Mouse (Mus musculus) megakaryocyte, embryonic 14.5 days (primary cell): Measurements from ENCODE around the gene Pdlim5. TPM values are rescaled to one million over a fixed set of nuclear protein-coding genes. Genes with fewer than 3 reads are reported as not detected.
"Not testable (repeated sequence)": the region's sequence is repeated elsewhere in the genome, so short reads cannot be mapped to it uniquely, and the experiment has no call there.

Experiments used
- H3K27me3 ChIP-seq: replicated peaks from 2 replicates; pipeline ENCODE3; 2012; ENCODE audit warnings: inconsistent platforms
- H3K36me3 ChIP-seq: replicated peaks from 2 replicates; pipeline ENCODE3; 2012; ENCODE audit warnings: low read length, inconsistent platforms, mixed read lengths
- H3K4me1 ChIP-seq: 2 replicates; pipeline ENCODE4 v1.6.1; 2012; ENCODE audit warnings: inconsistent platforms
- H3K4me3 ChIP-seq: replicated peaks from 2 replicates; pipeline ENCODE3; 2012; ENCODE audit warnings: moderate library complexity, mild to moderate bottlenecking, inconsistent platforms
- H3K9me3 ChIP-seq: 2 replicates; pipeline ENCODE4 v1.6.1; 2012; ENCODE audit warnings: inconsistent platforms
- FLI1 ChIP-seq: IDR thresholded peaks from 2 replicates; pipeline ENCODE4 v1.6.1; 2012; ENCODE audit warnings: low read length, inconsistent platforms, mixed read lengths
- GATA1 ChIP-seq: IDR thresholded peaks from 3 replicates; pipeline ENCODE4 v1.6.1; 2012; ENCODE audit warnings: mixed read lengths, low read length, inconsistent platforms, borderline replicate concordance
- polyA plus RNA-seq: library from polyadenylated mRNA; stranded (reverse); fragments of >175 nt; gene quantifications from 2 replicates; pipeline ENCODE4 v1.2.3, GENCODE M21; 2012; ENCODE audit warnings: low replicate concordance; ENCODE audit not compliant: insufficient read depth

Gene Pdlim5
- 44.2 and 57.1 TPM in 2 replicates for polyA plus RNA-seq

GRCm38 (mm10) chr3:142395520-142396193 lies at the start of gene Pdlim5:
Gene Pdlim5, minus strand, starts transcription at chr3:142395696.
- no peaks in the 10 kb centered on the region for H3K9me3 ChIP-seq
- H3K4me1 ChIP-seq, result peaks cover 21% of the 10 kb centered on the region
- H3K4me3 ChIP-seq, result peak within 1 kb of the TSS; percentile 100
- peaks cover 8% of the 10 kb centered on the region for H3K36me3 ChIP-seq
- no peaks in the 10 kb centered on the region for H3K27me3 ChIP-seq
- TF ChIP-seq FLI1 (no peak), GATA1 (no peak)

- Histone ChIP-seq H3K4me1 (peaks cover 26% of the 10 kb centered on the region), H3K9me3 (no peaks in the 10 kb centered on the region), H3K36me3 (no peaks in the 10 kb centered on the region), H3K27me3 (peaks cover 13% of the 10 kb centered on the region), H3K4me3 (peak overlapping the region; percentile 88)
- no peak for TF ChIP-seq FLI1
- TF ChIP-seq GATA1, result no peak
Observed at GRCm38 (mm10) chr3:142443710-142444043, 48.2 kb upstream of the Pdlim5 start.

GRCm38 (mm10) chr3:142443006-142443709 lies 47.7 kb upstream of the Pdlim5 start:
- Histone ChIP-seq H3K36me3 (no peaks in the 10 kb centered on the region), H3K4me1 (peaks cover 31% of the 10 kb centered on the region), H3K27me3 (peaks cover 11% of the 10 kb centered on the region), H3K9me3 (no peaks in the 10 kb centered on the region), H3K4me3 (peak overlapping the region; percentile 88)
- no peak for TF ChIP-seq GATA1
- TF ChIP-seq FLI1, result no peak

DNA sequence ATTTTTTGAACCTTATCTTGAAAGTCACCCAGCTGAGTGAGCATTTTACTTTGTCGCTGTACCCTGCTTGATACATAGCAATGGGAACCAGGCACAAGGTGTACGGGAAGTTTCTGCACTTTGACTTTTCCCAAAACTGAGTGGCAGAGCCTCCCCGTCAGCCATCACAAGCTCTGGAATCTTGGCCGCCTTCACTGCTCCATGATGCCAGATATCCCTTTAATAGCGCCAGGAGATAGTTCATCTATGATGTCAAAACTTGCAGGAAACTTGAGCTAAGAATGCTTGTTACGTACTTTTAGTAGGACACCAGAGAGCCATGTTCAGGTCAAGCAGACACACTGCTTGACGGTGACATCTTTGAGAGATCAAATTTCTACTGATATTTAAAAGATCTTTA lies 46.7 kb upstream of the Pdlim5 start:
- Histone ChIP-seq H3K4me1 (peaks cover 35% of the 10 kb centered on the region), H3K9me3 (no peaks in the 10 kb centered on the region), H3K4me3 (no peak overlapping the region), H3K36me3 (no peaks in the 10 kb centered on the region), H3K27me3 (peaks cover 8% of the 10 kb centered on the region)
- TF ChIP-seq GATA1, result no peak
- TF ChIP-seq FLI1, result no peak

GRCm38 (mm10) chr3:142441142-142441541 lies 45.6 kb upstream of the Pdlim5 start:
- H3K27me3 ChIP-seq, result peaks cover 17% of the 10 kb centered on the region
- H3K36me3 ChIP-seq, result no peaks in the 10 kb centered on the region
- no peaks in the 10 kb centered on the region for H3K9me3 ChIP-seq
- no peak for TF ChIP-seq GATA1
- TF ChIP-seq FLI1, result no peak
- no peak overlapping the region for H3K4me3 ChIP-seq
- H3K4me1 ChIP-seq, result peaks cover 45% of the 10 kb centered on the region

- Histone ChIP-seq H3K4me1 (peaks cover 45% of the 10 kb centered on the region), H3K4me3 (no peak overlapping the region), H3K9me3 (no peaks in the 10 kb centered on the region), H3K27me3 (peaks cover 14% of the 10 kb centered on the region), H3K36me3 (no peaks in the 10 kb centered on the region)
- TF ChIP-seq FLI1 (no peak), GATA1 (no peak)
Observed at GRCm38 (mm10) chr3:142440191-142440590, 44.7 kb upstream of the Pdlim5 start.

DNA sequence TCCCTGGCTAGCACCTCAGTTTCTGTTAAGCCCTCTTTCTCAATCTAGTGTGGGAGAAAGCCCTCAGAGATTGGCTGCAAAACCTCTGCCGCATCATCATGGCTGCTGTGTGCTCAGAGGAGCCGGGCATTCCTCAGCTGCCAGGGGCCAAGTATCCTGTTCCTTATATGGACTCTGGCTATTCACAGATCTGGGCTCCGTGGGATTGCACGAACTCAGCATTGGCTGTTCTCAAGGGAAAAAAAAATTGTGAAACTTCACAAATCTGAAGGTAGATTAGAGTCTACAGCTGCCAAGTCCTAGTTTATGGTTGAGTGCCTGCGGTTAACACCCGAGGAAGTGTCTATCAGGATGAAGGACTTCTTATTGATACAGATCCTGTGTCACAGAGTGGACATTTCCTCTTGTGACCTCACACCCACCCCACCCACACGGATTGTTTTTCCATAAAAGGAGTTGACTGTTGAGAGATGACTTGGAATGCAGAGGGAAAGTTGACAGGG lies 44.1 kb upstream of the Pdlim5 start:
- Histone ChIP-seq H3K4me3 (peak overlapping the region; percentile 77), H3K27me3 (peaks cover 14% of the 10 kb centered on the region), H3K9me3 (no peaks in the 10 kb centered on the region), H3K4me1 (peaks cover 45% of the 10 kb centered on the region), H3K36me3 (no peaks in the 10 kb centered on the region)
- TF ChIP-seq FLI1 (no peak), GATA1 (no peak)

DNA sequence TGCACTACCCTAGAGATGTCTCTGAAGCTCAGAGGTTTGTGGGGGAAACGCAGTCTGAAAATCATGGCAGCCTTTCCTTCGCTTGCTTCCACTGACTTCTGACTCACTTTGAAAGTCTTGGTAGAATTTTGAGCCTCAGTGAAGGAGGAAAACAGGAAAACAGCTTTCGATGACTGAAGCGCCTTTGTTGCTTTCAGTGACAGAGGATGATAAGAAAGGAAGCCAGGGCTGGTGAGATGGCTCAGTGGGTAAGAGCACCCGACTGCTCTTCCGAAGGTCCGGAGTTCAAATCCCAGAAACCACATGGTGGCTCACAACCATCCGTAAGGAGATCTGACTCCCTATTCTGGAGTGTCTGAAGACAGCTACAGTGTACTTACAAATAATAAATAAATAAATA lies 43.1 kb upstream of the Pdlim5 start:
- H3K9me3 ChIP-seq, H3K4me3 ChIP-seq, H3K36me3 ChIP-seq: not testable (repeated sequence)
- H3K4me1 ChIP-seq, result peaks cover 51% of the 10 kb centered on the region
- peaks cover 22% of the 10 kb centered on the region for H3K27me3 ChIP-seq

DNA sequence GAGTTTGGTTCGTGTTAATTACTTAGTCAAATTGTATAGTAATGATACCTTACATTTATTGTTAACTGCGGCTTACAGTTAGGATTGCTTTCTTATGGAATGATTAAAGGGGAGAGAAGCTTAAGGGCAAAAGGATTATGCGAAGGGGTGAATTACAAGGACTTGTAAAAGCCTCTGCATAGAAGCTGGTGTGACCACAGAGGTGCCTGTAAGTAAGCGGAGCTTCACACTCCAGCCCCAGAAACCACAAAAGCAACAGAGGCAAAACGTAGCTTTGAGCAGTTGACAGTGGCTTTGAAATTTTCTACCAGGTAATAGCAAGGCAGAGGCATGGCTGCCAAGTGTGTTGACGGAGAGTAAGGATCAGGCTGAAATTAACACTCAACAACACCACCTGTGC lies 41.3 kb upstream of the Pdlim5 start:
- peaks cover 22% of the 10 kb centered on the region for H3K27me3 ChIP-seq
- no peaks in the 10 kb centered on the region for H3K36me3 ChIP-seq
- H3K4me1 ChIP-seq, result peaks cover 48% of the 10 kb centered on the region

DNA sequence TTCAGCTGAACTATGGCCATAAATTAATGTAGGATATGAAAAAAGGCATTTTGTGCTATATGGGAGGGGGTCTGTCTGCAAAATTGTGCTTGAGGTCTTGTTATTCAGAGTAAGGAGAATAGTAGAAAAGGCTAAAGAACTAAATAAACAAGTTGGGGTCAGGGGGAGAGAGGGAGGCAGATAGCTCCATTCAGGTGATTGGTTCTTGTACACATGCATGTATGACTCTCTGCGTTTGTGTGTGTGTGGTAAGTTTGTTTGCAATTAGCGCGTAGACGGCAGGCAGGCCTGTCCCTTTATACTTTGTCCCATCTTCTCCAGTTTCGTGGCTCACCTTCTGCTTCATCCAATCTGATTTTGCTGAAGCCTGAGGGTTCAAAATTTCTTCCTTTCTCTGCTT lies 40.7 kb upstream of the Pdlim5 start:
- H3K36me3 ChIP-seq, result no peaks in the 10 kb centered on the region

More for the DNA sequence above, 41.3 kb upstream of the Pdlim5 start:
- Histone ChIP-seq H3K4me3 (no peak overlapping the region), H3K9me3 (no peaks in the 10 kb centered on the region)
- TF ChIP-seq FLI1 (no peak), GATA1 (no peak)

More for the DNA sequence above, 40.7 kb upstream of the Pdlim5 start:
- Histone ChIP-seq H3K4me1 (peaks cover 48% of the 10 kb centered on the region), H3K9me3 (no peaks in the 10 kb centered on the region), H3K4me3 (no peak overlapping the region), H3K27me3 (peaks cover 25% of the 10 kb centered on the region)
- TF ChIP-seq GATA1 (no peak), FLI1 (no peak)
